ENCODE assay signal across 8 mouse cellular contexts in the genomic region with DNA sequence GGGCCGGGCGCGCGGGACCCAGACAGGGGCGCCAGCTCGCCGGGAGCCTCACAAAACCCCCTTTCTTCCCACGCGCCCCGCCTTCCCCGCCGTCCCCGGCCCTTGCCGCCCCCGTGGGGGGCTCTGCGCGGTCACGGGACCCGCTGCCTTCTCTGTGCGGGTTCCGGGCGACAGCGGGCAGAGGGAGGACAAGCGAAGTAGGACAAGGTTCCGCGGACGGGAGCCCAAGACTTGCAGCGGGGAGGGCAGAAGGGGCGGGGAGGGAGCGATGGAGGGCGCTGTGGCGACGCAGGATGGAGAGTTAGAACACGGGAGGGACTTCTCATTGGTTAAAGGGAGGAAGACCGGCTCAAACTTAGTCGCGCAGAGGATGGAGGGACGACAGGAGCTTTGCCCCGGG. TPM values are rescaled to one million over a fixed set of nuclear protein-coding genes. Genes with fewer than 3 reads are reported as not detected.
A peak's percentile ranks its signal among the peaks of the same experiment; 100 is the strongest.
DNase-seq lines count a peak whose midpoint lies in the region; ATAC-seq lines count a peak whose summit lies in the region.

Gene Bcan (minus strand): TSS at position 50 of the 400 bp plus-strand sequence.

- H3K9ac ChIP-seq in hindbrain, embryonic 14.5 days = peak within 1 kb of the TSS; percentile 55
- no peak within 1 kb of the TSS for H3K9ac ChIP-seq in liver, embryonic 15.5 days

- H3K27ac ChIP-seq in hindbrain, embryonic 14.5 days = peak within 1 kb of the TSS; percentile 62
- no peak within 1 kb of the TSS for H3K27ac ChIP-seq in liver, embryonic 15.5 days (replicated peaks)

- peak; percentile 45 for DNase-seq in embryo, embryonic 9.5 days (ENCODE audit: extremely low spot score)
- DNase-seq in embryo, embryonic 10.5 days (ENCODE audit: low spot score) = no peak
- peak; percentile 64 for DNase-seq in retina, postnatal 1 day
- DNase-seq in retina, embryonic 14.5 days (ENCODE audit: low spot score) = no peak
- no peak for DNase-seq in hindbrain, embryonic 14.5 days (ENCODE audit: low spot score)
- DNase-seq in urinary bladder, postnatal 36 days (ENCODE audit: low spot score in 2 of 2) = no peak
- no peak for DNase-seq in T-cell, adult 2 months (ENCODE audit: low spot score)

- H3K36me3 ChIP-seq in hindbrain, embryonic 14.5 days (replicated peaks; ENCODE audit: control insufficient read depth, insufficient read depth) = no peaks in the 10 kb centered on the region
- H3K36me3 ChIP-seq in liver, embryonic 15.5 days (replicated peaks) = no peaks in the 10 kb centered on the region

- peak; percentile 38; the same call in 1 of the 2 replicates for ATAC-seq in hindbrain, embryonic 14.5 days (ENCODE audit: low FRiP score)
- no peak for ATAC-seq in liver, embryonic 15.5 days (ENCODE audit: insufficient read depth)

- peaks cover 30% of the 10 kb centered on the region for H3K4me1 ChIP-seq in hindbrain, embryonic 14.5 days (replicated peaks; ENCODE audit: control insufficient read depth, insufficient read depth, low read length)
- no peaks in the 10 kb centered on the region for H3K4me1 ChIP-seq in liver, embryonic 15.5 days (replicated peaks)

- no peaks in the 10 kb centered on the region for H3K9me3 ChIP-seq in hindbrain, embryonic 14.5 days (ENCODE audit: control insufficient read depth, low read length)
- no peaks in the 10 kb centered on the region for H3K9me3 ChIP-seq in liver, embryonic 15.5 days (replicated peaks)

- H3K4me2 ChIP-seq in hindbrain, embryonic 14.5 days (replicated peaks) = peak within 1 kb of the TSS; percentile 74
- H3K4me2 ChIP-seq in liver, embryonic 15.5 days = peak within 1 kb of the TSS; percentile 25; the same call in 1 of the 2 replicates

- WGBS in hindbrain, embryonic 14.5 days = under 1% methylated on average over 38 of the region's 39 CpGs
- WGBS in liver, embryonic 15.5 days (ENCODE audit: insufficient replicate concordance) = under 1% methylated on average over 39 of the region's 39 CpGs

- H3K27me3 ChIP-seq in hindbrain, embryonic 14.5 days (ENCODE audit: control insufficient read depth, insufficient read depth, low read length) = peaks cover 84% of the 10 kb centered on the region
- peaks cover 98% of the 10 kb centered on the region for H3K27me3 ChIP-seq in liver, embryonic 15.5 days

- H3K4me3 ChIP-seq in hindbrain, embryonic 14.5 days (replicated peaks; ENCODE audit: low read length) = peak within 1 kb of the TSS; percentile 39
- no peak within 1 kb of the TSS for H3K4me3 ChIP-seq in liver, embryonic 15.5 days (replicated peaks)

RNA-seq across cellular contexts. Expression of gene Bcan, which starts in this region (rescaled TPM):
- polyA plus RNA-seq in hindbrain, embryonic 14.5 days (2014; fragmentation: Nextera tagmentation; extraction: Ambion mirVana) = 89.1 and 99.3 TPM in 2 replicates
- polyA plus RNA-seq in liver, embryonic 15.5 days (2015; fragmentation: Nextera tagmentation; extraction: Ambion mirVana) = 0.10 TPM in 1 of 2 replicates, not detected in the other

Comparison
In these comparisons a context has a peak if more than half of its experiments do, and no peak if none do; other contexts are left out.
1. RNA of gene Bcan (polyA plus RNA-seq): 89.1 to 99.3 TPM in hindbrain, embryonic 14.5 days; 0.10 TPM in liver, embryonic 15.5 days; every median in the first group is over 10 times any median in the second.
2. DNase-seq: peak in embryo, embryonic 9.5 days (single experiment) and retina, postnatal 1 day (single experiment); none in embryo, embryonic 10.5 days (single experiment), retina, embryonic 14.5 days (single experiment), hindbrain, embryonic 14.5 days (single experiment), urinary bladder, postnatal 36 days (0 of 2) and T-cell, adult 2 months (single experiment).